Mouse (Mus musculus): ENCODE measurements around the gene Gatd1.

Gene Gatd1

GRCm38 (mm10) chr7:141387807-141388486, 26.0 kb downstream of the Gatd1 start:
- no peak for DNase-seq

- DNase-seq = no peak
Measured at GRCm38 (mm10) chr7:141381068-141381835, 32.7 kb downstream of the Gatd1 start.

- DNase-seq = no peak
Measured at GRCm38 (mm10) chr7:141379584-141379983, 34.4 kb downstream of the Gatd1 start.

DNA sequence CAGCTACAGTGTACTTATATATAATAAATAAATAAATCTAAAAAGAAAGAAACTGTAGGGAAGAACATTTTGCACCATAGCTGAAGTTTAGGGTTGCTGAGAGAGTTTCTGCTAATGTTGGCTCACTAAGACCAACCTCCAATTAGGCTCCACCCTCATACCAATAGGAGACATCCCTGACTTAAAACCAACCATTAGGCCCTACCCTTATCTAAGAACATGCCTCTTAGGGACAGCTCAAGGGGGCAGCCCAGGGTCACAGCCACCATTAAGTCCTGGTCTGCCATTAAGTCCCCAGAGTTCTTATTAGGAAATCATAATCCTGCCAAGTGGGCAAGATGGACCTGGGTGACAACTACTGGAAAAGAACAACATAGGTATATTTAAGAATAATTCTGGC, 39.5 kb downstream of the Gatd1 start:
- no peak for DNase-seq

DNA sequence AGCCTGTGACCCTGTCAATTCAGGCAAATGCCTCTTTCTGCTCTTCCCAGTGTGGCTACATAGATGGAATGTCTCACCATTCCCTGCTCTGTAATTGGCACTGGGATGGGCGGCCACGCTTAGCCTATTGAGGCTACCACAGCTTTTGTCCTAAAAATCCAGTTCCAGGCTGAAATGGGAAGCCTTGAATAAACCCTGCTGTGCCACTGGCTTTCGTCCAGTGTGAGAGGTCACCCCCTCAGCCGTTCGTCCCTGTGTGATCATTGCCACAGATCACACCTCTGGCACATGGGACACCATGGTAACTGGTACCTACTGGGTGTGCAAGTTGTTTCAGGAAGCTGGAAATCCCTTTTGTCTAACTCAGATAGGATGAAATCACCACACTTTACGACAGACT, 40.3 kb downstream of the Gatd1 start:
- no peak for DNase-seq

DNA sequence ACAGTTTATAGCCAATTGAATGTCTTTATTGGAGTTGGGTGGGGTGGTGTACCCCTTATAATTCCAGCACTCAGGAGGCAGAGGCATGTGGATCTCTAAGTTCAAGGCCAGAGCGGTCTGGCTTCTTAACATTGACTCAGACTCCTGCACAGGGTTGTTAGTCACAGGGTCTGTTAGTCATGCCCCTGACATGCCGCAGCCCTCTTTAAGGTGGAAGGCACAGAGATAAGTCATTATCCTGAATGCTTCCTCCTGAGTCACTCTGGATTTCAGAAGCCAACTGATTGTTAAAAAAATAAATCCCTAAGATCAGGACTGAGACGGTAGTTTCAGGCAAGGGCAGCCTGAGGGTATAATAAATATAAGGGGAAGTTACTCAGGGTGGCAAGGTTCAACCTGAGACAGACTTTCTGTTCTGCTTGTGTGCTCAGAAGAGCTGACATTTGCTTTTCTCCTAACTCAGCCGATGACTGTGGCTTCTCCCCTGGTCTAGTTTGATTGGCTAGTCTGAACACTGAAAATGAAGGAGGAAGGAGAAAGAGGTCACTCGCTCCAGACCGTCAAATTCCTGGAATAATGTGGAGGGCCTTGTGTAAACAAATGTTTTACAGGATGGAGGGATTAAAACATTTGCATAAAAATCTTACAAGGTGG, 41.9 kb downstream of the Gatd1 start:
- no peak for DNase-seq

DNA sequence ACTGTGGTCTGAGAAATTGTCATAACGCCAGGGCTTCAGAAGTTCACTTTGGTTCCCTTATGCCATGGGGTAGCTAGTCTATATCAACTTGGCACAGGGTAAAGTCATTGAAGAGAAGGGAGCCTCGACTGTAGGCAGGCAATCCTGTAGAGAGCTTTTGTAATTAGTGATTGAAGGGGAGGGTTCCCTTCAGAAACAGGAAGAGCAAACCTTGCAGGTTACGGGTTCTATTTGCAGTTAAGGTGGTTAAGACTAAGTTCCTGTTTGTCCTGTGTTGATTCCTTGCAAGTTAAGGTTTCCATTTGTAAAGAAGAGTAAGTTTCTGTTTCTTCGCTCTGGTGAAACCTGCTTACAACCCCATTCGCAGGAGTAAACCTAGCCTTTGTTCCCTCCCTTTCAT, 44.0 kb downstream of the Gatd1 start:
- DNase-seq = no peak

DNA sequence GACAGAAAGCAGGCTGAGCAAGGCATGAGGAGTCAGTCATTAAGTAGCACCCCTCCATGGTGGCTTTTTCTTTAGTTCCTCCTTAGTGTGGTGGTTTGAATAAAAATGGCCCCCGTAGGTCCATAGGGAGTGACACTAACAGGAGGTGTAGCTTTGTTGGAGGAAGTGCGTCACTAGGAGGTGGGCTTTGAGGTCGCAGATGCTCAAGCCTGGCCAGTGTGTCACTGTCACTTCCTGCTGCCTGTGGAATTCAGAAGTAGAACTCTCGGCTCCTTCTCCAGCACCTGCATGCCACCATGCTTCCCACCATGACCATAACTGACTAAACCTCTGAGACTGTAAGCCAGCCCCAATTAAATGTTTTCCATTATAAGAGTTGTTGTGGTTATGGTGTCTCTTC, 46.6 kb downstream of the Gatd1 start:
- no peak for DNase-seq

- no peak for DNase-seq
Measured at GRCm38 (mm10) chr7:141365049-141365445, 48.9 kb downstream of the Gatd1 start.

- no peak for DNase-seq
Measured at GRCm38 (mm10) chr7:141364349-141365048, 49.4 kb downstream of the Gatd1 start.

DNA sequence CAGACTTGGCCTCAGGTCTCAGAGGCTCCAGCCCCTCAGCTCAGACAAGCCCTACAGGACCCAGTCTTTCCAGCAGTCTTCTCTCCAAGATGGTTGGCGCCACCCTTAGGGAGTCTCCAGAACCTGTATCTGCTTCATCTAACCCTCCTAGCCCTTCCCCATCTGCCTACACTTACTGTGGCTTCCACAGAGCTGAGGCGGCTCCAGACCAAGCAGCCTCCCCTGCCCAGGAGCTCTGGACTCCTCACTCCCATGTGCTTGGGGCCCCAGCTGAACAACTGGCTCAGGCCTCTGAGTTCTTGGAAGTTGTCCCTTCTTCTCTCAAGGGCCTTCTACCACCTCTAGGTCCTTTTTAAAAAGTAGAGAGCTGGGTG, 50.2 kb downstream of the Gatd1 start:
- no peak for DNase-seq

- DNase-seq = peak; percentile 71
Measured at GRCm38 (mm10) chr7:141363106-141363751, 50.7 kb downstream of the Gatd1 start.

GRCm38 (mm10) chr7:141361510-141361909, 52.4 kb downstream of the Gatd1 start:
- DNase-seq = no peak

All from right cerebral cortex, postnatal 4 days (tissue).